Mouse (Mus musculus): ENCODE results near the gene Gm572. TPM values are rescaled to one million over a fixed set of nuclear protein-coding genes. Genes with fewer than 3 reads are reported as not detected.
A peak's percentile ranks its signal among the peaks of the same experiment; 100 is the strongest.

Gm572 gene
- polyA plus RNA-seq, 1 experiment from 2014 or later: not detected

- no peak for DNase-seq (ENCODE audit: low spot score)
Observed at GRCm38 (mm10) chr4:148625010-148625409, 18.1 kb upstream of the Gm572 start.

DNA sequence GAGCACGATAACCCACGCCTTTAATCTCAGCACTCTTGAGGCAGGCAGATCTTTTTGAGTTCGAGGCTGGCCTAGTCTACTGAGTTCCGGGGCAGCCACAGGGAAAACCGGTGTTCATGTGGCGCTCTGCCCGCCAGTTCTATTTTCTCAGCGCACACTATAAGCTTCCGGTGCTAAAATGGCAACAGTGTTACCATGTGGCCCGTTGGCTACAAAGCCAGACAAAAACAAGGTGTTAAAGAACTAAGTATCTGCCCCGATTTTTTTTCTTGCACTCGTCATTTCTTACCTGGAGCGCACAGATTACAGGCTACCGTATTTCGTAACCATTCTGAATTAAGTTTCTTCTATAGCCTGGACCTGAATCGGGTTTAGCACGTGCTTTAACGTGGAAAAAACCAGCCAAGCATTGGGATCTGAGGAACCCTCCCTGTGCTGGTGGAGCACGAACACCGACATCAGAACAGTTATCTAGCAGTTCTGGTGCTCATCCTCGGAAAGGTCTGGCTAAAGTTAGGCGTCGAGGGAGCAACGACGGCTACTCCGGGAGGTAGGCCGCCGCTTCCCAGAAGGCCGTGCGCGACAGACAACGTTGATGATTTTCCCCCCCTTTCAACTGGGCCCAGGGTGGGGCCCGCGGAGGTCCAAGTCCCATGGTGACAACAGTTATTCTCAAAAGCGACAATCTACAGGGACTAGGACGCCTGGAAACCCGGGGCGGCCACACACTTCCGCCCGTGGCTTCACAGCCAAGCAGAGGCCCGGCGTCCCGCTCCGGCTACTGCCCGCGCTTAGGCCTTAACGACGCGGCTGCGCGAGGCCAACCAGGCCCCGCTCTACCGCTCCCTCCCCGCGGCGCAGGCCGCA lies 17.1 kb upstream of the Gm572 start:
- peak; percentile 72 for DNase-seq (ENCODE audit: low spot score)

GRCm38 (mm10) chr4:148626623-148627185 lies 16.4 kb upstream of the Gm572 start, which contains the start of gene Tardbp:
Gene Tardbp, minus strand, starts transcription at chr4:148627019.
- DNase-seq (ENCODE audit: low spot score): peak; percentile 96

DNA sequence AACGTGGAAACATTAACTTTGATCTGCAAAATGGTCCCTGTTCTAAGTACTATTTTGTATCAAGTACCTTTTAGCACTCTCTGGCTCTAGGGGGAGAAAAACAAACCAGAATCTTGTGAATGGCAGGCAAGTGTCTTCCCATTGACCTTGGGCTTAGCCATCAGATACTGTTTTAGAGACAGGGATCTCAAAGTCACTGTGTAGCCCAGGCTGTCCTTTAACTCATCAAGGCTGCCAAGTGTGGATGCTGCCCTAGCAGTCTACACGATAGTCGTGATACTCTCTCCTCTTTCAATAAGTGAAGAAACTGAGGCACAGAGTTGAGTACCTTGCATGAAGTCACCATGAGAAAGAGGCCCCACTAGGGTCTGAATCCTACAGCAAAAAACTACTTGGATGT lies 15.9 kb upstream of the Gm572 start:
- no peak for DNase-seq (ENCODE audit: low spot score)

GRCm38 (mm10) chr4:148632013-148632692 lies 11.0 kb upstream of the Gm572 start:
- no peak for DNase-seq (ENCODE audit: low spot score)

DNA sequence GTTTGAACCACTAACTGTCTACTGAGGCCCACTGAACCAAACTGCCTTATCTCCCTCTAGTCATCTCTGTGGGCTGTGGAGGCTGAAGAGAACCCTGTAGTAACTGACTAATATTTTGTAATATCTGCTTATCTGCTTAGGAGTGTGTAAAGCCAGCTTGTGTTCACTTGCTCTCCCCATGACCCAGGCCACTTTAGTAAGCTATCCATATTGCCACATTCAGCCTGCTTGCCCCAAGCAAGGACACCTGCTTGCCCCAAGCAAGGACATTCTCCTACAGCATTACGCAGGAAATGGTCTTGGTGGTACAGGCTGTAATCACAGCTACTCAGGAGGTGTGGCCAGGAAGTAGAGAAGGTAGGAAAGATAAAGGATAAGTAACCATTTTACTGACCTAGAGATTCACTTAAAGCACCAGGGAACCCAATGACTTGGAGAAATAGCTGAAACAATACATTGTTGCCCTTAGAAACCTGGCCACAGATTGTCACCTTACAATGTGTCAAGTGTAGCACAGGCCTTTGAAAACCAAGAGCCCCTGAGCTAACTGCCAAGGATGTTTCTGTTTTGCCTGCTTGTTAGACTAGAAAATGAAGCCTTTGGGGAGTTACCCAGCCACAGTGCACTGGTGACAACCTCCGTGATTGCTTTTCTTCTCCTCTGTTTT lies 9.6 kb upstream of the Gm572 start:
- no peak for DNase-seq (ENCODE audit: low spot score)

DNA sequence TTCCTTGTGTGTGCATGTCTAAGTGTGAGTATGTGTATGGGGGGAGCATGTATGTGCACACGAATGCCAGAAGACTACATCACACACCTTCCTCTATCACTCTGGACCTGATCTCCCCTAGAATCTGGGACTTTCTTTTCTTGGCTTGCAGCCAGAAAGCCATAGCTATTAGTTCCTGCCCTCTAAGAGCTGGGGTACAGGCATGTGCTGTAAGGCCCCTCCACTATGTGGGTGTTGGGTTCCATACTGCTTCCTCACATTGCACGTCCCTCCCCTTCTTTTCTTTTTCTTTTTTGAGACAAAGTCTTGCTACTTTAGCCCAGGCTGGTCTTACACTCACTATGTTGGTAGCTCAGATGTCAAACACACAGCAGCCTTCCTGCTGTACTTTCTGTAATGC lies 7.8 kb upstream of the Gm572 start:
- DNase-seq (ENCODE audit: low spot score): no peak

DNA sequence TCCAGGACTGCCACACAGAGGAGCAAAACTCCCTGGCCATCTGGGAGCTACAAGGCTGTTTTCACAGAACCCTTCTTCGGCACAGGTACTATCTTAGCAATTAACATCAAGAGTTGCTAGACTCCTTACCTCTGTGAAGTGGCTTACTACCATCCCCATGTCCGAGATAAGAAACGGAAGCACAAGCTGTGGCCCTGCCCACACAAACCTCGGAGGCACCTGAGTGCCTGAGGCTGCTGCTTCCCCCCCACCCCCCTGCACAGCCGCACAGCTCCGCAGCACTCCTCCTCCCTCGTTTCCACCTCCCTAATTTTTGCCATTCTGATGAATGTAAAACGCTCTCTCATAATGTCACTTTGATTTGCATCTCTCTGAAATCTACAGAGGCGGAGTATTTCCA lies 4.8 kb upstream of the Gm572 start:
- DNase-seq (ENCODE audit: low spot score): no peak

DNA sequence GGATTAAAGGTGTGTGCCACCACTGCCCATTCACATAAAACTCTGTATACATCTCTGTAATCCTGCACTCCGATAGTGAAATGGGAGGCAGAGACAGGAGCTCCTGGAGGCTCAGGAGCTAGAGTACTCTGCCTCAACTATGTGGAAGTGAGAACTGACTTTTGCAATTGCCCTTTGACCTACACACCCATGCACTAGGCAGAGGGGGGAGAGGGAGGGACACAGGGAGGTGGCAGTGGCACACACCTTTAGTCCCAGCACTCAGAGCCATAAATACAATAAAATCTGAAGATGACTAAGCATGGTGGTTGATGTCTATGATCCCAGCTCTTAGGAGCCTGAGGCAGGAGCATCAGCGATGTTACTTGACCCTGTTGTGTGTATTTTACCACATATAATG lies 3.7 kb upstream of the Gm572 start:
- DNase-seq (ENCODE audit: low spot score): no peak

GRCm38 (mm10) chr4:148641121-148641520 lies 2.0 kb upstream of the Gm572 start:
- no peak for DNase-seq (ENCODE audit: low spot score)

DNA sequence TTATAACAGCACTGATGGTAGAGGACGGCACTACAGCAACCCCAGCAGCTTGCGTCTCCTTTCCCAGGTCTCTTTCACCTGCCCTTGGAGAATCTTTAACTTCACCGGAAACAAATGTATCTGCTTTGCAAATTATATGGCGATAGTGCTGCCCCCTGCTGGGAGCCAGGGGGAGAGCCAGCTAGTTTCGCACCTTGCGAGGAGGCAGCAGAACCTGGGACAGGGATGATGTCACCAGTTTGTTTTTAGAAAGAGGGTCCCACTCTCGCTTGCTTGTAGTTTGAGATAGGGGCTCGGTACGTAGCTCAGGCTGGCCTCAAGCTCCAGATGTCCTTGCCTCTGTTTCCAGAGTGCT lies 1.0 kb downstream of the Gm572 start:
- DNase-seq (ENCODE audit: low spot score): peak; percentile 89

- no peak for DNase-seq (ENCODE audit: low spot score)
Observed at GRCm38 (mm10) chr4:148644926-148645325, 1.8 kb downstream of the Gm572 start.

- DNase-seq (ENCODE audit: low spot score): no peak
Observed at GRCm38 (mm10) chr4:148646616-148647015, 3.5 kb downstream of the Gm572 start.

GRCm38 (mm10) chr4:148649309-148649708 lies 6.2 kb downstream of the Gm572 start:
- no peak for DNase-seq (ENCODE audit: low spot score)

- no peak for DNase-seq (ENCODE audit: low spot score)
Observed at GRCm38 (mm10) chr4:148651045-148651444, 7.9 kb downstream of the Gm572 start.

- DNase-seq (ENCODE audit: low spot score): peak; percentile 75
Observed at GRCm38 (mm10) chr4:148654701-148655398, 11.7 kb downstream of the Gm572 start.

DNA sequence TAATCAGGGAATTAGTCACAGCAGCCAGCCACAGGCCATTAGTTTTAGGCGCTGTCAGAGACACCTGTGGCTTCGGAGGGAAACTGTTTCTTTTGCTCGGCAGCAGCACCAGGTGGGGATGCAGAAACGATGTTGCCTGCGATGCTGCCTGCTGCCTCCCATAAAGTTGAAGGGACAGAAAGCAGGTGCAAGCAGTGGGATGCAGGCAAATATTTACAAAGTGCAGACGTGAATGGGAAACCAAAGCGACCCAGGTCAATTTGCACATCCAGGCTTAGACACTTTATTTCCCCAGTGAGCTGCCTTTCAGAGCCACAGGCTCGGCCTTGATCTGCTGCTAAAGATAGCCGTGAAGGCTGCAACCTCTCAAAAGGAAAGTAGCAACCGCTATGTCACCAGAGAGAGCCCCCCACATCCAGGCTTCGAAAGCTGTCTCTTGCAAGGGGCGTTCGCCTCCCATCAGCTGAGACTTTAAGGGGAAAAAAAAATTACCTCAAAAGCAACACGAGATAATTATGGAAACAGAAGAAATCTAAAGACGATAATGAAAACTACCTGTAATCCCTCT lies 13.7 kb downstream of the Gm572 start:
- DNase-seq (ENCODE audit: low spot score): peak; percentile 75

- peak; percentile 91 for DNase-seq (ENCODE audit: low spot score)
Observed at GRCm38 (mm10) chr4:148657776-148658175, 14.7 kb downstream of the Gm572 start.

GRCm38 (mm10) chr4:148660174-148660573 lies 17.1 kb downstream of the Gm572 start:
- no peak for DNase-seq (ENCODE audit: low spot score)

GRCm38 (mm10) chr4:148662168-148662965 lies 19.2 kb downstream of the Gm572 start:
- peak; percentile 73 for DNase-seq (ENCODE audit: low spot score)
